Mouse (Mus musculus) right cerebral cortex, postnatal 25 days (tissue): ENCODE data around the gene Nrg3.
"Not testable (repeated sequence)": the region's sequence is repeated elsewhere in the genome, so short reads cannot be mapped to it uniquely, and the experiment has no call there.

Source experiments
- DNase-seq: peaks from one replicate; pipeline ENCODE4 v3.0.0; 2022

Gene Nrg3

GRCm38 (mm10) chr14:39191946-39192345, 280.9 kb downstream of the Nrg3 start:
- DNase-seq, result no peak

DNA sequence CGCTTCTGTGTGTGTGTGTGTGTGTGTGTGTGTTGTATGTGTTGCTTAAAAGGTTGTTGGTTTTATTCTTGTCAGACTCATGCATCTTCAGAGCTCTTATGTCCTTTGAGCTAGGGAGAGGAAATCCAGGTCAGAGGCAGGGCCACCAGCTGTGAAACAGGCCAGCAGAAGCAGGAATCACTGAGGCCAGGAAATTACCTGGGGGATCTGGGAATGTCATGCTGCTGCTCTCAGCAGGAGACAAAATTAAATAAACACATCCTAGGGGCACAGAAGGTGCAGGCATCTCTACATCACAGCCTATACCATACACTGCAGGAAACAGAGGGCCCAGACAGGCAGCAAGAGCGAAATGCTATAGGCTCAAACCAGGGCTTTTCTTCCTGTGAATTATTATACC, 299.2 kb downstream of the Nrg3 start:
- DNase-seq, result no peak

- no peak for DNase-seq
Measured at GRCm38 (mm10) chr14:39160140-39160539, 312.7 kb downstream of the Nrg3 start.

GRCm38 (mm10) chr14:39155462-39155861, 317.4 kb downstream of the Nrg3 start:
- DNase-seq, result no peak

GRCm38 (mm10) chr14:39129766-39130165, 343.1 kb downstream of the Nrg3 start:
- DNase-seq, result no peak

GRCm38 (mm10) chr14:39117977-39118376, 354.9 kb downstream of the Nrg3 start:
- DNase-seq, result no peak

DNA sequence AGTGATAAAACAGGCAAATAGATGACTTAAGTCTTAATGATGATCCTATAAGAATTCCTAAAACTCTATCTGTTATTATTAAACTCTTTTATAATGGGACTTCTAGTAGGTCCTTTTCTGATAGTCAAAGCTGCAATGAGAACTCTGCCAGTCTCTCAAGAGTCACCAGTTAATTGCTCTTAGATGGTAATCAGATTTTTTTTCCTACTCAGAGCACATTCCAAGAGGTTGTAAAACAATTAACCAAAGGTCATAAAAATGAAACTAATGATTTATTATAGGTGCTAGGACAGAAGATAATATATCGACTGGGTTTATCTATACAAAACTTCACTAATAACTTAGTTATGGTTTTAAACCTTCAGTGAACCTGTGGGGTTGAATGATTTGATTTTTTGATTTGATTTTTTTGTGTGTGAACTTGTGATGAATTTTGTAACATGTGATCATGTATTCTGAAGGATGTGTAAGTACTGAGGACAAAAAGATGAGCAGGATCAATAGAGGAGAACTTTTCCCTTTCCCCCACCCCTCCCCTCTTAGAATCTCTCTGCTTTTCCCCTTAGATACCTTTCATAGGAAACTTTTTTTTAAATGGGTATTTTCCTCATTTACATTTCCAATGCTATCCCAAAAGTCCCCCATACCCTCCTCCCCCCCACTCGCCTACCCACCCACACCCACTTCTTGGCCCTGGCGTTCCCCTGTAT, 356.2 kb downstream of the Nrg3 start:
- DNase-seq, result not testable (repeated sequence)

- DNase-seq, result no peak
Measured at GRCm38 (mm10) chr14:39109566-39109965, 363.3 kb downstream of the Nrg3 start.

DNA sequence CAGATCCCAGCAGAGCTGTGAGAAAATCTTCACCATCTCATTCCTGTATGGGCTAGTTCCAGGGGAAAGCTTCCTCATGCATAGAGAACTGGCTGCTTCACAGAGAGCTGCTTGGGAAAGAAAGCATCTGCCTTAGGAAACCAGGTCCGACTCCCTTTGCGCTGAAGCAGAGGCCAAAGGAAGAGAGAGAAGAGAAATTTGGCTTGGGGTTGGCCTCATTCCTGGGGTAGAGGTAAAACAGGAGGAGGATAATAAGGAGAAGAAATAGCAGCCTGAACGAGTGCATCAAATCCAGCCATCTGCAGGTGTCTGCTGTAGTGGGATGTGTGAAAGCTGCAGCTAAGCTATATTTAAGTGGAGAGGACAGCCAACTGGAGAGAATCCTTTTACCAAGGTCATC, 366.1 kb downstream of the Nrg3 start:
- DNase-seq, result peak; percentile 57

DNA sequence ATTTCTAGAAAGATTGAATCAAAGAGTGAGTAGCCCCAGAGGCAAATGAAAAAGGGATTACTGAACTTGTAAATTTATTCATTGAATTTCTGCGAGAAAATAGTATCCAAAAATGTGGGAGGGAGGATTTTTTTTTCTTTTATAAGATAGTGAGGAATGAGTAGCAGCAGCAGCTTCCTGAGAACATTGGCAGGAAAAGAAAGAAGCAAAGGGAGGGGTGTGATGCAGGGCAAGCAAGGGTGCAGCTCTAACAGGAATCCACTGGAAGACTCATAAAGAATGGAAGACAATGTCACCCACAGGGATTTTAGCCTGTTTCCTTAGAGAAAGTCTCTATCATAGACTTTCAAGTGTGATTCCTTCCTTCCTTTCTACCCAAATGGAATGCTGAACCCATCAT, 377.7 kb downstream of the Nrg3 start:
- no peak for DNase-seq

DNA sequence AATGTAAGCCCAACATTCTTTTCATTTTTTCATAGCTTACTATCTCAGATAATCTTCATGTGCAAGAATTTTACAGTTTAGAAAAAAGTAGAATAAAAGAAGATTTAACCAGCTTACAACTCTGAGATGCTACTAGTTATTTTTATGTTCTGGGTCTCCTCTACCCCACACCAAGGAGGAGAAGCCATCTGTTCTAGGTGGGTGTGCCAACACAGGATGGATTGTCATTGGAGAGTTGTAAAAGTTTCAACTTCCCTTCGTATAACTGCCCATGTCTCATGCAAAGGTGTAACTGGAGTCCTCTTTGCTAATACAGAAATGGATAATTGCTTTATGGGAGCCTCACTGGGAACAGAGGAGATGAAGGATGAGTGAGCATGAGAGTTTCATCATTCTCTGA, 393.4 kb downstream of the Nrg3 start:
- peak; percentile 10 for DNase-seq

DNA sequence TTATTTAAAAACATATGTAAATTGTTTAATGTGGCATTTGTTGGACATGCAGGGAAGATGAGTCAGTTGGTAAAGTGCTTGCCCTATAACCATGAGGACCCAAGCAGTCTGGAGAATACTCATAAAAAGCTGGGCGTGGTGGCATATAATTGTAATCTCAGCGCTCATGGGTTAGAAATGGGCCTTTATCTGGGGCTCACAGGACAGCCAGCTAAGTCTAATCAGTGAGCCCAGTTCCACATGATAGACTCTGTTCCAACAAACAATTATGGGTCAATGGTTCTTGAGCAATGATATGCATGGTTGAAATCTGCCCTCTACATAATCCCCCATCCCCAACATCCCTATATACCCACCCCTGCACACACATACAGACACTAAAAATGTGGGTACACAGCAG, 421.3 kb downstream of the Nrg3 start:
- no peak for DNase-seq

- no peak for DNase-seq
Measured at GRCm38 (mm10) chr14:39049021-39049420, 423.9 kb downstream of the Nrg3 start.

GRCm38 (mm10) chr14:39044290-39044689, 428.6 kb downstream of the Nrg3 start:
- DNase-seq, result no peak

DNA sequence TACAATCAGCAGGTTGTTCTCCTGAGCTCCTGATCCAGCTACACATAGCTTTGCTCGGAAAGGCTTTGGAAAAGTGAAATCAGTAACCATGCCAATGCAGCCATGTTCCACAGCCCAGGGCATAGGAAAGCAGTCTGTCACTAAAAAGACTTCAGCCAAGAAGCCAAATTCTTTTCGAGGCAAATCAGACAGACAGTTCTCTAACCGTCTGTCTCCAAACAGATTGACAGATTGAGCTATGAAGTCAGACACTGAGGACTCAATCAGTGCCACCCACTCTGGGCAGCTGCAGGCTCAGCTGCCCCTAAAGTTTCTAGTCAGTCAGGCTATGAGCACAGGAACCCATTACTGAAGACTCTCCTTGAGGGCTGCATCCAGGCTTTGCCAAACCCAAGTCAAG, 429.1 kb downstream of the Nrg3 start:
- DNase-seq, result no peak

GRCm38 (mm10) chr14:39043384-39043783, 429.5 kb downstream of the Nrg3 start:
- no peak for DNase-seq

- DNase-seq, result peak; percentile 38
Measured at GRCm38 (mm10) chr14:39039046-39039445, 433.8 kb downstream of the Nrg3 start.

DNA sequence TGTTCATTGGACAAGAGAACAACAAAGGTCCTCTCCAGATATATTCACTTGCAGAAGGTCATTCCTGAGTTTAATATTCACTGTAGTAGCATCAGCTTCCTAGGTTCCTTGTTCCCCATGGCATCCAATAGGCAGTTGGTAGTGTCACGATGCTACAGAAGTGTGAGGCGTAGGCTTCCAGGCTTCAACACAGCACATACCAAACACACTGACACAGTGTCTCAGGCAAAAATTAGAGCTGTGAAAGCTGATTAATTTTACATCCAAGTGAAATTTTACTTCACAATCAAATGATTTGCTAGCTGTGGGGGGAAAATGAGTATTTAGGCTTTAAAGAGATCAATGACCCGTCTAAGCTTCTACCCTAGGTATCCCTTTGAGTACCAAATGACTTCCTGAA, 438.4 kb downstream of the Nrg3 start:
- no peak for DNase-seq

GRCm38 (mm10) chr14:39023065-39023464, 449.8 kb downstream of the Nrg3 start:
- no peak for DNase-seq

DNA sequence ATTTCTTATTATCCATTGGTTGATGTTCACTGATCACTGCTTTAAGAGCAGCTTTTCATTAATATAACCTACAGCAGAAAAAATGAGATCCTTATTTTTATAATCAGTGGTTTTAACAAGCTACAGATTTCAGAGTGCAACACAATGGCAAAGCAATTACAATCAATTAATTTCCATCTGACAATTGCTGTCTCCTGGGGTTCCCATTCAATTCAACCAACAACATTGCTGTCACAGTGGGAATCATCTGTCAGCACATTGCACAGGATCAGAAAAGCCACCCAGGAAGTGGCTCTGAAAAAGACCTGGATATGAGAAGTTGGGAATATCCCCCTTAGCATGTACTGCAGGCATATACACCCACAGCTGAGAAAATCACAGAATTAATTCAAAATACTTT, 458.8 kb downstream of the Nrg3 start:
- DNase-seq, result no peak

DNA sequence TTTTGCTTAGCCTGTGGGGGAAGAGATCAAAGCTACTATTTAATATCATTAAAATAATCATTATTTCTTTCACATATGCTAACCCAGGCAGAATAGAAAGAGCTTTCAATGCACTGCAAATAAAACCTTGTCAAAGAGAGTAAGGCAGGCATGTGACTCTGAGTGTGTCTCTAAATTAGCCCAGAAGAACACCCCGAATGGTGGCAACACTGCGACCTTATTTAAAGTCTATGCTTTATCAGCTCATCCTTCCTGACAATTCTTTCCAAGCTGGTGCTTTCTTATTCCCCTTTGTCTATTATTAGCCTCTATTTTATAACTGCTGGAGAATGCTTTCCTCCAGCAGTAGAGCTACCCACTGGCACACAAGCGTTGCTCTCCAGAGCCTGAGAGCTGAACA, 475.0 kb downstream of the Nrg3 start:
- DNase-seq, result no peak

- no peak for DNase-seq
Measured at GRCm38 (mm10) chr14:38992574-38992866, 480.4 kb downstream of the Nrg3 start.

GRCm38 (mm10) chr14:38991847-38992573, 480.9 kb downstream of the Nrg3 start:
- peak; percentile 22 for DNase-seq

DNA sequence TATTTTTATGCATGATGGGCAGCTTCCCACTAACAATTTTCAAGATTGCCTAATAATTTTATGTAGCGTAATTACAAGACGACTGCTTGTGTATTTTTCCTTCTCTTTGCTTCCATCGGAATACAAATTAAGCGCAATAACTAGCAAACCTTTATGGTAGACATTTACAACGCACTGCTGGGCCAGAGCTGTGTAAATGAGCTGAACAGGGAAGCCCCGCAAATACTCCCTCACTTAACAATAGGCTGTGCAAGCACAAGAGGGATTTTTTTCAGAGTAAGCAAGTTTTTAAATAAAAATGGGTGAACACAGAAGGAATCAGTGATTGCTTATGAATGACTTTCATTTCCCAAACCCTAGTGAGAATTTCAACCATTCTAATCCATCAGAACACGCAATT, 513.5 kb downstream of the Nrg3 start:
- DNase-seq, result no peak

DNA sequence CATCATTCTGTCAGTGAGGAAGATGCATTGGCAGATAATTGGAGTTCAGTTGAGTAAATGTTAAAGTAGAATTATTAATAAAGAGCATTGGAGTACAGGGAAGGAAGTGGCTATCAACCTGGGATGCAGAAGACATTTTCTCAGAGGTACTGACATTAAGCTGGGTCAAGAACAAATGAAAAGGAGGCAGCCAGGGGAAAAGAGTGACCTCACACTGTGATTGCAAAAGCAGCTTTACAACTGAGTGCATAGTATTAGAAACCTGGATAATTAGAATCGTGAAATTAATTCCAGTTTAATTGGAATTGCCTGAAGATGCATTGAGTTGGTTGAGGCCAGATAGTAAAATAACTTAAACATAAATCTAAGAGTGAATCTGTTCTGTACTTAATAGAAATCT, 535.4 kb downstream of the Nrg3 start:
- no peak for DNase-seq
